Mouse (Mus musculus): Measurements from ENCODE around the gene Pde4b. TPM values are rescaled to one million over a fixed set of nuclear protein-coding genes. Genes with fewer than 3 reads are reported as not detected.

Gene Pde4b
- polyA plus RNA-seq, 1 experiment from 2014 or later, result 25.7 TPM

GRCm38 (mm10) chr4:102644062-102644461 lies 556.7 kb downstream of the Pde4b start:
- no peak overlapping the region for H3K27ac ChIP-seq (ENCODE audit: low read depth)
- no peak overlapping the region for H3K4me2 ChIP-seq
- H3K4me3 ChIP-seq (ENCODE audit: low read depth, low read length), result no peak overlapping the region
- DNase-seq (no peak), ATAC-seq (ENCODE audit: insufficient read depth) (no peak)
- 74% methylated on average over 6 of the region's 6 CpGs for WGBS
- H3K36me3 ChIP-seq (ENCODE audit: insufficient read depth), result no peaks in the 10 kb centered on the region
- TF ChIP-seq CTCF (IDR thresholded peaks at IDR 0.05; ENCODE audit: low read depth), result no peak
- H3K4me1 ChIP-seq (ENCODE audit: insufficient read depth), result no peaks in the 10 kb centered on the region
- H3K9ac ChIP-seq, result no peak overlapping the region
- no peaks in the 10 kb centered on the region for H3K9me3 ChIP-seq (ENCODE audit: low read depth, low read length)
- no peaks in the 10 kb centered on the region for H3K27me3 ChIP-seq (ENCODE audit: insufficient read depth, low read length)

- Histone ChIP-seq H3K4me2 (no peak overlapping the region), H3K9ac (no peak overlapping the region), H3K27ac (ENCODE audit: low read depth) (no peak overlapping the region), H3K9me3 (ENCODE audit: low read depth, low read length) (no peaks in the 10 kb centered on the region), H3K4me3 (ENCODE audit: low read depth, low read length) (no peak overlapping the region), H3K27me3 (ENCODE audit: insufficient read depth, low read length) (no peaks in the 10 kb centered on the region), H3K36me3 (ENCODE audit: insufficient read depth) (no peaks in the 10 kb centered on the region), H3K4me1 (ENCODE audit: insufficient read depth) (no peaks in the 10 kb centered on the region)
- TF ChIP-seq CTCF (IDR thresholded peaks at IDR 0.05; ENCODE audit: low read depth), result no peak
- DNase-seq, result no peak
- no peak for ATAC-seq (ENCODE audit: insufficient read depth)
- 23% methylated on average over 2 of the region's 2 CpGs for WGBS
These were observed 559.7 kb downstream of the Pde4b start for GRCm38 (mm10) chr4:102647056-102647455.

- H3K9me3 ChIP-seq (ENCODE audit: low read depth, low read length), result no peaks in the 10 kb centered on the region
- no peak overlapping the region for H3K27ac ChIP-seq (ENCODE audit: low read depth)
- H3K4me1 ChIP-seq (ENCODE audit: insufficient read depth), result no peaks in the 10 kb centered on the region
- no peaks in the 10 kb centered on the region for H3K27me3 ChIP-seq (ENCODE audit: insufficient read depth, low read length)
- no peak overlapping the region for H3K4me3 ChIP-seq (ENCODE audit: low read depth, low read length)
- H3K36me3 ChIP-seq (ENCODE audit: insufficient read depth), result no peaks in the 10 kb centered on the region
- no peak for TF ChIP-seq CTCF (IDR thresholded peaks at IDR 0.05; ENCODE audit: low read depth)
- no peak for DNase-seq
- H3K9ac ChIP-seq, result no peak overlapping the region
- H3K4me2 ChIP-seq, result no peak overlapping the region
- WGBS, result 76% methylated on average over 7 of the region's 7 CpGs
- no peak for ATAC-seq (ENCODE audit: insufficient read depth)
These were observed 568.0 kb downstream of the Pde4b start for GRCm38 (mm10) chr4:102655331-102655730.

- peak; percentile 86 for TF ChIP-seq CTCF (IDR thresholded peaks at IDR 0.05; ENCODE audit: low read depth)
- ATAC-seq (ENCODE audit: insufficient read depth) (peak; percentile 28; the same call in 1 of the 2 replicates), DNase-seq (peak; percentile 86)
- Histone ChIP-seq H3K4me3 (ENCODE audit: low read depth, low read length) (no peak overlapping the region), H3K27me3 (ENCODE audit: insufficient read depth, low read length) (no peaks in the 10 kb centered on the region), H3K4me2 (no peak overlapping the region), H3K9me3 (ENCODE audit: low read depth, low read length) (no peaks in the 10 kb centered on the region), H3K9ac (no peak overlapping the region), H3K36me3 (ENCODE audit: insufficient read depth) (no peaks in the 10 kb centered on the region), H3K4me1 (ENCODE audit: insufficient read depth) (no peaks in the 10 kb centered on the region), H3K27ac (ENCODE audit: low read depth) (no peak overlapping the region)
- WGBS, result 7% methylated on average over 3 of the region's 3 CpGs
These were observed 569.2 kb downstream of the Pde4b start for GRCm38 (mm10) chr4:102656494-102657036.

Other genes with a start within 250 kb of the Pde4b start
- not detected in 2 replicates for gene B020004J07Rik, start 243.5 kb upstream of the Pde4b start, polyA plus RNA-seq (2014; fragmentation: Nextera tagmentation; extraction: Ambion mirVana)
- gene C130073F10Rik, start 193.8 kb upstream of the Pde4b start, polyA plus RNA-seq (2014; fragmentation: Nextera tagmentation; extraction: Ambion mirVana), result 0.28 TPM in 1 of 2 replicates, not detected in the other
- gene Gm12800, start 178.4 kb upstream of the Pde4b start, polyA plus RNA-seq (2014; fragmentation: Nextera tagmentation; extraction: Ambion mirVana), result not detected in 2 replicates
- gene Gm12794, start 147.1 kb upstream of the Pde4b start, polyA plus RNA-seq (2014; fragmentation: Nextera tagmentation; extraction: Ambion mirVana), result not detected in 2 replicates
- gene Gm12790, start 106.5 kb upstream of the Pde4b start, polyA plus RNA-seq (2014; fragmentation: Nextera tagmentation; extraction: Ambion mirVana), result not detected in 2 replicates
- not detected in 2 replicates for gene Gm12789, start 100.9 kb upstream of the Pde4b start, polyA plus RNA-seq (2014; fragmentation: Nextera tagmentation; extraction: Ambion mirVana)

All from lung, embryonic 14.5 days (tissue).